Mouse (Mus musculus): Measurements from ENCODE around the gene Ano8. TPM values are rescaled to one million over a fixed set of nuclear protein-coding genes. Genes with fewer than 3 reads are reported as not detected.

Gene Ano8
- polyA plus RNA-seq, 1 experiment from 2014 or later = 1.4 TPM

DNA sequence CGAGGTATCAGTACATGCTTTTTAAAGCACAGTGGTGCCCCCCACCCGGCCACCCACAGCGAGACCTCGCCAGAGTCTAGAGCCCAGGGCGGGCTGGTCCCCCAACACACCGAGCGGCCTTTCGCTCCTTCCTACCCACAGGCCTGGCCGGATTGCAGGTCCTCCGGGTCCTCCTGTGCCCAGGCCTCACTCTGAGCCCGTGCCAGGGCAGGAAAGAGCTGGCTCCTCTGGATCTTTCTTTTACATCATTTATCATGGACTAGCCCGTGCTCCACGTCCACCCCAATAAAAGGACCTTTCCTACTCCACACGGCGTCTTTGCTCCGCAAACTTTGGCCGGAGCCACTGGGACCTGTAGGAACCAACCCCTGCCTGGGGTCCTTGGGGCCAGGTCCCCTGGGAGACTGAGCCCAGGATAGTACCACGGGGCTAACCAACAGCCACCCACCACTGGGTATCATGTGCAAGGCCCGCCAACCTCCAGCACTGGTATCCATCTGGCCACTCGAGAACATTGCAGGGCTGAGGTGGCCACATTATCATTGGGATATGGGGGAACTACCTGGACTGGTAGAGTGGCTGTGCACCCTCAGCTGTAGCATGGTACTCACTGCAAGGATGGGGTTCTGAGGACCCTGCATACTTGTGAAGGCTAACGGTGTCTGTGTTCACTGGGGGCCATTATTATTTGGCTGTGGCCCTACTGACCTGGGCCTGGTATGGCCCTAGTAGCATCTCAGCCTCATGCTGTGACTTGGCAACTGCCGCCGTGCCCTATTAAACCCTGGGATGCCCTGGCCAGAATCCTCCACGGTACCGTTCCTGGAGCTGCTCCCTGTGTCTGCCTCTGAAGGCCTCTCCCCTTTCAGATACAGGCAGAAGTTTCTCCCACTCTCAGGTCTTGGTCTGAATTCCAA, 10.7 kb downstream of the Ano8 start:
- Histone ChIP-seq H3K4me1 (replicated peaks) (peaks cover 13% of the 10 kb centered on the region), H3K4me2 (replicated peaks) (peak overlapping the region; percentile 93; the same call in 1 of the 2 replicates), H3K27me3 (replicated peaks) (no peaks in the 10 kb centered on the region), H3K27ac (no peak overlapping the region), H3K36me3 (peaks cover 39% of the 10 kb centered on the region), H3K9ac (0 out of 2 replicates have a peak overlapping the region, but pooled peaks have one; percentile 72), H3K4me3 (replicated peaks) (no peak overlapping the region), H3K9me3 (no peaks in the 10 kb centered on the region)
- ATAC-seq = no peak
- WGBS = 91% methylated on average over 25 of the region's 25 CpGs

DNA sequence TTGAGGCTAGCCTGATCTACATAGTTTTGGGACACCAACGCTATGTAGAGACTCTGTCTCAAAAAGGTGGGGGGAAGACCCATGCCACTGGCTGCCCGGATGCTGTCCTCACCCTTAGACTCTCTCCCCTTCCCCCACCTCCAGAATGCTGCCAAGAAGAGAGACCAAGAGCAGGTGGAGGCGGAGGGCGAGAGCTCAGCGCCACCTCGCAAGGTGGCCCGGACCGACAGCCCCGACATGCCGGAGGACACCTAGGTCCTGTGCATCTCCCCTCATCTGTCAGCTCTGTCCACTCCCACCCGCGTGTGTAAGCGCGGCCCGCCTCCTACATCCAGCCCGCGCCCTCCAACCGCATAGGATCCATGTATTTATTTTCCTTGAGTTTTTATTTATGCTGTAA, 11.4 kb downstream of the Ano8 start:
- H3K9me3 ChIP-seq = no peaks in the 10 kb centered on the region
- no peak overlapping the region for H3K9ac ChIP-seq
- no peak overlapping the region for H3K27ac ChIP-seq
- H3K27me3 ChIP-seq (replicated peaks) = no peaks in the 10 kb centered on the region
- peaks cover 17% of the 10 kb centered on the region for H3K4me1 ChIP-seq (replicated peaks)
- no peak overlapping the region for H3K4me3 ChIP-seq (replicated peaks)
- peaks cover 37% of the 10 kb centered on the region for H3K36me3 ChIP-seq
- WGBS = 91% methylated on average over 18 of the region's 18 CpGs
- H3K4me2 ChIP-seq (replicated peaks) = no peak overlapping the region
- no peak for ATAC-seq

- H3K4me2 ChIP-seq (replicated peaks) = no peak overlapping the region
- no peak for ATAC-seq
- H3K36me3 ChIP-seq = peaks cover 37% of the 10 kb centered on the region
- no peaks in the 10 kb centered on the region for H3K27me3 ChIP-seq (replicated peaks)
- no peak overlapping the region for H3K4me3 ChIP-seq (replicated peaks)
- H3K9ac ChIP-seq = no peak overlapping the region
- H3K9me3 ChIP-seq = no peaks in the 10 kb centered on the region
- no peak overlapping the region for H3K27ac ChIP-seq
- WGBS = 85% methylated on average over 8 of the region's 8 CpGs
- H3K4me1 ChIP-seq (replicated peaks) = peaks cover 17% of the 10 kb centered on the region
These were observed 13.0 kb downstream of the Ano8 start for GRCm38 (mm10) chr8:71472601-71473386.

GRCm38 (mm10) chr8:71471861-71472260, 13.9 kb downstream of the Ano8 start:
- Histone ChIP-seq H3K4me3 (replicated peaks) (no peak overlapping the region), H3K36me3 (peaks cover 37% of the 10 kb centered on the region), H3K4me2 (replicated peaks) (no peak overlapping the region), H3K27me3 (replicated peaks) (no peaks in the 10 kb centered on the region), H3K9ac (no peak overlapping the region), H3K9me3 (no peaks in the 10 kb centered on the region), H3K27ac (no peak overlapping the region), H3K4me1 (replicated peaks) (peaks cover 12% of the 10 kb centered on the region)
- ATAC-seq = no peak
- 95% methylated on average over 17 of the region's 17 CpGs for WGBS

- Histone ChIP-seq H3K27ac (no peak overlapping the region), H3K9ac (no peak overlapping the region), H3K36me3 (peaks cover 37% of the 10 kb centered on the region), H3K9me3 (no peaks in the 10 kb centered on the region), H3K4me1 (replicated peaks) (peaks cover 13% of the 10 kb centered on the region), H3K27me3 (replicated peaks) (no peaks in the 10 kb centered on the region), H3K4me2 (replicated peaks) (no peak overlapping the region; the same call in 1 of the 2 replicates), H3K4me3 (replicated peaks) (no peak overlapping the region)
- WGBS = 78% methylated on average over 5 of the region's 5 CpGs
- ATAC-seq = no peak
These were observed 14.9 kb downstream of the Ano8 start for GRCm38 (mm10) chr8:71470913-71471255.

GRCm38 (mm10) chr8:71470146-71470912, 15.4 kb downstream of the Ano8 start:
- Histone ChIP-seq H3K36me3 (peaks cover 36% of the 10 kb centered on the region), H3K4me1 (replicated peaks) (peaks cover 19% of the 10 kb centered on the region), H3K4me3 (replicated peaks) (peak overlapping the region; percentile 69), H3K9me3 (no peaks in the 10 kb centered on the region), H3K27ac (no peak overlapping the region), H3K9ac (peak overlapping the region; percentile 65), H3K27me3 (replicated peaks) (no peaks in the 10 kb centered on the region), H3K4me2 (replicated peaks) (peak overlapping the region; percentile 80)
- 90% methylated on average over 3 of the region's 3 CpGs for WGBS
- no peak for ATAC-seq

GRCm38 (mm10) chr8:71469411-71469810, 16.4 kb downstream of the Ano8 start:
- H3K4me3 ChIP-seq (replicated peaks) = peak overlapping the region; percentile 69
- peaks cover 27% of the 10 kb centered on the region for H3K36me3 ChIP-seq
- H3K27me3 ChIP-seq (replicated peaks) = no peaks in the 10 kb centered on the region
- ATAC-seq = peak; percentile 20
- H3K9ac ChIP-seq = peak overlapping the region; percentile 65
- H3K27ac ChIP-seq = no peak overlapping the region
- under 1% methylated on average over 23 of the region's 24 CpGs for WGBS
- peak overlapping the region; percentile 80 for H3K4me2 ChIP-seq (replicated peaks)
- H3K4me1 ChIP-seq (replicated peaks) = peaks cover 20% of the 10 kb centered on the region
- H3K9me3 ChIP-seq = no peaks in the 10 kb centered on the region

DNA sequence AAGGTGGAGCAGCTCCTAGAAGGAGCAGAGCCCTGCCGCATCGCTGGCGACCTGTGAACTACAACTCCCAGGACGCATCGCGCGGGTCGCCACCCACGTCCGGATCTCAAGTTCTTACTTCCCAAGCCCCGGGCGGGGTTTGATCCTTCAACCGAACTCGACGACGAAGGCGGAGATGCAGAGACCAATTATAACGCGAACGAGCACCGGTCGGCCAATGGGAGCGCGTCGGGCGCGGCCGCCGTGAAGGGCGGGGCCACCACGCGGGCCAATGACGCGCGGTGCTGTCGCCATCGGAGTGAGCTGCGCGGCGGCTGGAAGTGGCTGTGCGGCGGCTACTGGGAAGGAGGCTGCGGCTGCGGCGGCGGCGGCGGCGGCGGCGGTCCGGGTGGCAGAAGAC, 16.8 kb downstream of the Ano8 start, which contains the start of gene Dda1:
Dda1 (plus strand) TSS at position 284 of the 400 bp plus-strand sequence.
- Histone ChIP-seq H3K4me3 (replicated peaks) (peak within 1 kb of the TSS; percentile 69), H3K4me2 (replicated peaks) (peak within 1 kb of the TSS; percentile 80), H3K27me3 (replicated peaks) (no peaks in the 10 kb centered on the region), H3K36me3 (peaks cover 22% of the 10 kb centered on the region), H3K27ac (no peak within 1 kb of the TSS), H3K4me1 (replicated peaks) (peaks cover 23% of the 10 kb centered on the region), H3K9me3 (no peaks in the 10 kb centered on the region), H3K9ac (peak within 1 kb of the TSS; percentile 65)
- WGBS = under 1% methylated on average over 42 of the region's 52 CpGs
- ATAC-seq = peak; percentile 90

GRCm38 (mm10) chr8:71468001-71468400, 17.8 kb downstream of the Ano8 start:
- Histone ChIP-seq H3K9me3 (no peaks in the 10 kb centered on the region), H3K4me3 (replicated peaks) (no peak overlapping the region), H3K36me3 (0 out of 2 replicates have a peak, but pooled peaks cover 16% of the 10 kb centered on the region), H3K27ac (no peak overlapping the region), H3K4me2 (replicated peaks) (no peak overlapping the region), H3K9ac (no peak overlapping the region), H3K27me3 (replicated peaks) (no peaks in the 10 kb centered on the region), H3K4me1 (replicated peaks) (peaks cover 27% of the 10 kb centered on the region)
- no peak for ATAC-seq
- 84% methylated on average over 1 of the region's 1 CpGs for WGBS

DNA sequence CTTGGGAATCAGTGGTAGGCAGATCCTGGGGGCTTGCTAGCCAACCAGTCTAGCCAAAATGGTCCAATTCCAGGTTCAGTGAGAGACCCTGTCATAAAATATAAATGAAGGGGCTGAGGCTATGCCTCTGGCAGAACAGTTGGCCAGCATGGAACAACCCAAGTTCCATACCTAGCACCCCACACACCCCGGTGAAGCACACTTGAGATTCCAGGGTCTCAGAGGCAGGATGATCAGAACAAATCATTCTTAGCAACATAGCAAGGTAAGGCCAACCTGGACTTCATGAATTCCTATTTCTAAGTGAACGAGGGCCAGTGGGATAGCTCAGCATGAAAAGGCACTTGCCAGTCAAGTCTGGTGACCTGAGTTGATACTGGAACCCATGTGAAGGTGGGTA, 18.6 kb downstream of the Ano8 start:
- peaks cover 35% of the 10 kb centered on the region for H3K4me1 ChIP-seq (replicated peaks)
- WGBS = 88% methylated on average over 2 of the region's 2 CpGs
- no peaks in the 10 kb centered on the region for H3K27me3 ChIP-seq (replicated peaks)
- no peak overlapping the region for H3K27ac ChIP-seq
- 0 out of 2 replicates have a peak, but pooled peaks cover 12% of the 10 kb centered on the region for H3K36me3 ChIP-seq
- H3K9ac ChIP-seq = no peak overlapping the region
- no peaks in the 10 kb centered on the region for H3K9me3 ChIP-seq
- H3K4me2 ChIP-seq (replicated peaks) = no peak overlapping the region
- H3K4me3 ChIP-seq (replicated peaks) = no peak overlapping the region
- no peak for ATAC-seq

- no peak for ATAC-seq
- WGBS = 96% methylated on average over 5 of the region's 5 CpGs
- peaks cover 35% of the 10 kb centered on the region for H3K4me1 ChIP-seq (replicated peaks)
These were observed 19.6 kb downstream of the Ano8 start for GRCm38 (mm10) chr8:71466198-71466597.

More at GRCm38 (mm10) chr8:71466198-71466597, 19.6 kb downstream of the Ano8 start:
- Histone ChIP-seq H3K9ac (no peak overlapping the region), H3K9me3 (no peaks in the 10 kb centered on the region), H3K36me3 (peaks cover 5% of the 10 kb centered on the region; the same call in 1 of the 2 replicates), H3K4me2 (replicated peaks) (no peak overlapping the region), H3K27ac (no peak overlapping the region), H3K4me3 (replicated peaks) (no peak overlapping the region), H3K27me3 (replicated peaks) (no peaks in the 10 kb centered on the region)

All from intestine, embryonic 15.5 days (tissue).